Mouse (Mus musculus) layer of hippocampus, adult 9-10 months (tissue): ENCODE data around the gene Tecpr1.

Source experiments
- DNase-seq: peaks from one replicate; pipeline ENCODE4 v3.0.0; 2022; ENCODE audit warnings: low spot score

Tecpr1 gene

GRCm38 (mm10) chr5:144223503-144223862, at the start of gene Tecpr1:
Tecpr1 (minus strand) TSS chr5:144223615.
- peak; percentile 79 for DNase-seq

- no peak for DNase-seq
These were observed 48.4 kb upstream of the Tecpr1 start for GRCm38 (mm10) chr5:144271772-144272171.

GRCm38 (mm10) chr5:144271118-144271517, 47.7 kb upstream of the Tecpr1 start:
- no peak for DNase-seq

- no peak for DNase-seq
These were observed 47.0 kb upstream of the Tecpr1 start for GRCm38 (mm10) chr5:144270420-144270819.

GRCm38 (mm10) chr5:144269926-144270325, 46.5 kb upstream of the Tecpr1 start:
- DNase-seq, result no peak

GRCm38 (mm10) chr5:144267535-144268241, 44.3 kb upstream of the Tecpr1 start:
- DNase-seq, result no peak

GRCm38 (mm10) chr5:144263496-144263895, 40.1 kb upstream of the Tecpr1 start:
- no peak for DNase-seq

GRCm38 (mm10) chr5:144263082-144263481, 39.7 kb upstream of the Tecpr1 start:
- no peak for DNase-seq

GRCm38 (mm10) chr5:144261829-144262228, 38.4 kb upstream of the Tecpr1 start:
- DNase-seq, result no peak

GRCm38 (mm10) chr5:144261309-144261708, 37.9 kb upstream of the Tecpr1 start:
- no peak for DNase-seq

- no peak for DNase-seq
These were observed 37.0 kb upstream of the Tecpr1 start for GRCm38 (mm10) chr5:144260464-144260863.

GRCm38 (mm10) chr5:144259228-144259627, 35.8 kb upstream of the Tecpr1 start:
- DNase-seq, result no peak

GRCm38 (mm10) chr5:144258687-144259086, 35.3 kb upstream of the Tecpr1 start:
- no peak for DNase-seq

GRCm38 (mm10) chr5:144258131-144258611, 34.8 kb upstream of the Tecpr1 start:
- DNase-seq, result no peak

GRCm38 (mm10) chr5:144257451-144258110, 34.2 kb upstream of the Tecpr1 start:
- DNase-seq, result no peak

GRCm38 (mm10) chr5:144256888-144257287, 33.5 kb upstream of the Tecpr1 start:
- DNase-seq, result no peak

GRCm38 (mm10) chr5:144256541-144256870, 33.1 kb upstream of the Tecpr1 start:
- DNase-seq, result no peak

GRCm38 (mm10) chr5:144255632-144256540, 32.5 kb upstream of the Tecpr1 start:
- DNase-seq, result no peak

GRCm38 (mm10) chr5:144254811-144255631, 31.6 kb upstream of the Tecpr1 start:
- peak; percentile 45 for DNase-seq

GRCm38 (mm10) chr5:144254122-144254810, 30.9 kb upstream of the Tecpr1 start:
- no peak for DNase-seq

- no peak for DNase-seq
These were observed 29.8 kb upstream of the Tecpr1 start for GRCm38 (mm10) chr5:144253212-144253611.
